Mouse (Mus musculus) granulocyte monocyte progenitor cell, adult 5-6 weeks (primary cell): ENCODE measurements around the gene Lrig1. TPM values are rescaled to one million over a fixed set of nuclear protein-coding genes. Genes with fewer than 3 reads are reported as not detected.

ENCODE experiments used
- ATAC-seq: replicated peaks from 2 replicates; pipeline ENCODE4 v1.8.0; 2016; ENCODE audit warnings: mild to moderate bottlenecking, moderate TSS enrichment, inconsistent platforms; ENCODE audit not compliant: poor library complexity, severe bottlenecking
- total RNA-seq, 2 experiments: library from RNA; stranded (forward) in 1 of 2; stranded (reverse) in 1 of 2; fragments of 200-712, 200-1000 nt in 1 of 2; fragments of >200 nt in 1 of 2; fragmentation: Nextera tagmentation in 1 of 2; gene quantifications; 2 replicates each; pipeline ENCODE4 v1.2.3; 2014 to 2017

Gene Lrig1
- 0.37 and 2.0 TPM in 2 replicates for total RNA-seq (2014; fragmentation: Nextera tagmentation)
- total RNA-seq (2017) = not detected in 2 replicates

GRCm38 (mm10) chr6:94700067-94700491, at the start of gene Lrig1:
Gene Lrig1, minus strand, starts transcription at chr6:94700158.
- peak; percentile 94 for ATAC-seq

GRCm38 (mm10) chr6:94749626-94750025, 49.7 kb upstream of the Lrig1 start:
- ATAC-seq = no peak

DNA sequence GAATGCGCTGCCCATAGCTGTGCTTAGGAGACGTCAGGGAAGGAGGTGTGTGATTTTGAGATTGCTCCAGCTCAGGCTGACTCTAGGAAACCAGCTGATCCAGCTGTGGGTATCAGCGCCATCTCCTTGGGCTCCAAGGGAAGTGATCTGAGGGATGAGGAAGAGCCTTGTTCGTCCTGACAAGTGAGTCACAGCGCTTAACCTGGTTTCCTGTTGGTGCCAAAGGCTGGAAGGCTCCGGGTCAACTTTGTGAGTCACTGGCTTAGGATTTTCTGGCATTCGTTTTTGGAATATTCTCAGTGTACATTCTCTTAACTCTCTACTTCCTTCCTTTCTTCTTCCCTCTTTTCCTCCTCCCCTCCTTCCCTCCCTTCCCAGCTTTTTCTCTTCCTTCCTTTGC, 48.4 kb upstream of the Lrig1 start:
- ATAC-seq = 0 out of 2 replicates have a peak, but pooled peaks have one; percentile 9

- ATAC-seq = no peak
Observed at GRCm38 (mm10) chr6:94740117-94740729, 40.3 kb upstream of the Lrig1 start.

GRCm38 (mm10) chr6:94738647-94739046, 38.7 kb upstream of the Lrig1 start:
- 0 out of 2 replicates have a peak, but pooled peaks have one; percentile 7 for ATAC-seq

DNA sequence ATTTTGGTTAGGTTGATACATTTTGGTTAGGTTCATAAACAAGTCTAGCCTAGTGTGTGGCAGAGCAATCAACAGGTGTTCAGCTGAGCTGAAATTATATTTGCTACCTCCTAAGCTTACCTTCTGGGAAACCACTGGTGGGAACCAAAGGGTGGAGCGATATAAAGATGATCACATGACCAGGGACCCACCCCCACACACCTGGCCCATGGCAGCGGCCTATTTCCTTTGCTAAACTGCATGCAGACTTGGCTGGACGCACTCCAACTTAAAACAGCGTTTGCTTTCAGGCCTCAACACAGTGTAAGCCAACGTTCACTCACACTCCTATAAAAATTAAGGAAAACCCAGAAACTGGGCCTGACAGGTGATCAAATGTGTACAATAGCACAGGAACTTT, 33.9 kb upstream of the Lrig1 start:
- ATAC-seq = no peak

DNA sequence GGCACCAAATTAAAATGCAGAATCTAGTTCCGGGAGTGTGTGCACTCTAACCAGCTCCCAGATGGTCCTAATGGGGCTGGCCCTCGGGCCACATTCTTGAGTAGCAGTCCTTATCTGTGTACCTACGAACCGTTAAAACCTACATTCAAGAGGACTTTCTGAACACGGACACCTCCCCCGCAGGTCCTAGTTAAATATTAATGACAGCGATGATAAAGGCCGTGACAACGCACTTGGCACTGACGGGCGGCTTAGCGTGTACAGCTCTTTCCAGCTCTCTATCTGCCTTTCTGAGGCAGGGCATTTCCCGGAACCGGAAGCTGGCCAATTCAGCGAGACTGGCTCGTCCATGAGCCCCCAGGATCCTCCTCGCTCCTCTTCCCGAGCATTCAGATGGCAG, 29.9 kb upstream of the Lrig1 start:
- no peak for ATAC-seq

GRCm38 (mm10) chr6:94729132-94729531, 29.2 kb upstream of the Lrig1 start:
- ATAC-seq = no peak

DNA sequence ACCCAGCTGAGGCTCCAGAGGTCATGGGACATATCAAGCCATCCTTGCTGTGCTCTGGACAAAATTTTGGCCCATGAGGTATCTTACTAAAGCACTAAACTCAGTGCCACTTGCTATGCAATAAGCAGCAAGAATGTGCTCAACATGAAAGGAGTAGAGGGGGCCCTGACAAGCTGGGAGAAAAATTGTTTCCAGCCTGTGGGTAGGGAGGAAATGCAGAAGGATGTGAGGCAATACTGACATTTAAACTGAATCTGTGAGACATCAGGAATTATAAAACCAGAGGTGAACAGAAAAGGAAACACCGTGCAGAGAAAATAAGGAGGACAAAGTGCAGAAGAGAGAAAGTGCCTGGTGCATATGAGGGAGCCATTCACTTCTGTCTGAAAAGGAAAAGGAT, 24.7 kb upstream of the Lrig1 start:
- ATAC-seq = peak; percentile 65

DNA sequence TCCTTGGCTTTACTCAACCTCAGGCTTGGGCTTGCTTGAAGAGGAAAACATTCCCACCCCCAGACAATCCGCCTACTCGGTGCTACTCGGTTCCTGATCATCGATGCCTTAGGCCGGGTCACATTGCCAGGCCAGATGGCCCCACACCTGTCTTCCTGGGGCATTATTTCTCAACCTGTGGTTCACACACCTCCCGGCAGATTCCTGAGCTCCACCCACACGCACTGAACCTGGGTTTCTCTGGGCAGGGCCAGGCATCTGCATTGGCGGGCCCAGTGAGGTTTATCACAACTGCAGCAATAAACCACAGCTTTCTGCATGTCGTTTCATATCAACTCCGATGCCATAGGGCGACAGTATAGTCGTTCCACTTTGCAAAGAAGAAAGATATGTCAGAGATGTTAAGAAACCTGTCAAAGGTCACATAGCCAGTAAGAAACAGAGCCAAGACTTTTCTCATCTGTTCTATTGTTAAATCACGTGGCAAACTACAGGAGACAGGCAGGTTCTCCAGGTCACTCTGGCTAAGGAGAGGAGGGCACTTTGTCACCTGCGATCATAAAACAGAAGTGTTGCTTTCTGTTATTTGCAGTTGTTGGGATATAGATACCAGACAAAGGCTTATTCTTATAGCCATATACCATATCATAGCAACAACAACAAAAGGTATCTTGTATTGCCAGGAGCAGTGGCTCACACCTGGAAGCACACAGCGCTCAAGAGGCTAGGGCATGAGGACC, 18.8 kb upstream of the Lrig1 start:
- no peak for ATAC-seq

- ATAC-seq = no peak
Observed at GRCm38 (mm10) chr6:94717705-94718489, 17.9 kb upstream of the Lrig1 start.

DNA sequence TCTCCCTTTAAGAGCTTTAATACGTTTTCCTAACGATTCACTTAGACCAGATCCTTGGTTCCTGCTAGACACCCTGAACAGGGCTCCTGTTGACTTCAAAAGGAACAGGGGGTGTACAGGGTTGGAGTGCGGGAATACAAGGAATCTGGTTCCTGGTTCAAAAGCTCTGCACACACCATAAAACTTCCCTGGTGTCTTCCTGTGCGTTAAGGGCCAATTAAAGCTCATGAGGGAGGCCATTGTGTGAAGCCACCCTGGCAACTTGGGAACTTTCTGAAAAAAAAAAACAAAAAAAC, 15.6 kb upstream of the Lrig1 start:
- no peak for ATAC-seq

DNA sequence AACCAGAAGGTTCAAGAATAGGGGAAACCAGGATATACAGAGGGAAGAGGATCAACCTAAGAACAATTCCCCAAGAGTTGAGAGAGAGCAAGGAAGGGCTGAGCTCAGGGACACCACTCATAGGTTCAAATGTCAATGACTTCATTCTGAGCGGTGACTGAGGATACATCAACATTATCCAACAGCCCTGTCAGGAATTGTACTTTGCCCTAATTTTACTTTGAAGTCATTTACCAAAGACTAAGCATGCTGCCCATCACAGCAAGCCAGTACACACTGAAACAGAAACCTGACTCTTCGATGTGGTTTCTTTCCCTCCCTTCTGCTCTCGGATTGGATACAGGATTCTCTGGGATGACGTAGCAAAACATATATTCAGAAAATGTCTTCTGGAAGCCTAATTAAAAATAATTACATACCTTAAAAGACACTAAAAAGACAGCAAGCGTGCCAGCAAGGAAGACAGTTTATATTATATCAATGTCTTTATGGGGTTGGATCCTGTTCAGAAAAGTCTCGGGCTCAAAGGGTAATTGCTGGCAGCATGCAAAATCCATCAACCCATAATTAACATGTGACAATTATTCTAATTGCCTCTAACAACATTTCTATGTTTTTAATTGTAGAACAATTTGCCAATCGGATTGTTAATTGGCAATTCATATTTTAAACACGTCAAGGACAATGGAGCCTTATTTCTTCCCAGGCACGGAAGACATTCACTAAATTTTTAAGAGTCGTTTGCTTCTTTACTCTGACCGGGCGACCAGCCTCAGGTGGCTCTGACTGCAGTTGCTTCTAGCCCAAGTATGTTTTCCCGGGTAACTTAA, 15.1 kb upstream of the Lrig1 start:
- ATAC-seq = no peak

GRCm38 (mm10) chr6:94709832-94710231, 9.9 kb upstream of the Lrig1 start:
- ATAC-seq = no peak

- ATAC-seq = no peak
Observed at GRCm38 (mm10) chr6:94709150-94709549, 9.2 kb upstream of the Lrig1 start.

DNA sequence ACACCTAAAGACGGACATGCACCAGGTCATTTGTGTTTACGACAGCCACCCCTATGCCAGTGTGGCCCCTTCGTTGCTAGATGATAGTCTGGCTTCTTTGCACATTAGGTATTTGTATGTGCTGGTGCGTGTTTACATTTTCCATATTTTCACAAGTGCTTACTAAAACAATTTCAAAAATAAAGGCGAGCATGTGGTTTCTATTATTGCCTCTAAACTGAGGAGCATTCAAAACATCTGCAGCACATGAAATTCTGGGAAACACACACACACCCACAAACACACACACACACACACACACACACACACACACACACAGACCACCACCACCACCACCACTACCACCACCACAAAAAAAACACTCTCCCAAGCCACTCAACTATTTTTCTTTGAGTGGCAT, 7.3 kb upstream of the Lrig1 start:
- ATAC-seq = no peak

GRCm38 (mm10) chr6:94705931-94706330, 6.0 kb upstream of the Lrig1 start:
- no peak for ATAC-seq

GRCm38 (mm10) chr6:94702993-94703392, 3.0 kb upstream of the Lrig1 start:
- ATAC-seq = no peak

GRCm38 (mm10) chr6:94701071-94701470, 1.1 kb upstream of the Lrig1 start:
- 0 out of 2 replicates have a peak, but pooled peaks have one; percentile 22 for ATAC-seq

GRCm38 (mm10) chr6:94700612-94701011, 654 bp upstream of the Lrig1 start:
- peak; percentile 38 for ATAC-seq
